Mouse (Mus musculus): ENCODE data around the gene Ddx24. TPM values are rescaled to one million over a fixed set of nuclear protein-coding genes. Genes with fewer than 3 reads are reported as not detected.

Gene Ddx24
- polyA plus RNA-seq, 1 experiment from 2014 or later: 107 TPM

- DNase-seq (ENCODE audit: low spot score, missing footprints): no peak
- Histone ChIP-seq H3K4me1 (ENCODE audit: control insufficient read depth, insufficient read depth, low read length) (no peaks in the 10 kb centered on the region), H3K36me3 (ENCODE audit: control insufficient read depth, insufficient read depth, low read length) (no peaks in the 10 kb centered on the region), H3K27me3 (ENCODE audit: control insufficient read depth, insufficient read depth, low read length) (no peaks in the 10 kb centered on the region), H3K9me3 (ENCODE audit: control insufficient read depth, low read length) (no peaks in the 10 kb centered on the region), H3K4me2 (no peak overlapping the region), H3K9ac (ENCODE audit: low read length) (no peak overlapping the region), H3K27ac (ENCODE audit: low read depth, low read length) (no peak overlapping the region), H3K4me3 (ENCODE audit: low read depth, low read length) (no peak overlapping the region)
- no peak for ATAC-seq (ENCODE audit: low FRiP score)
These were observed 9.2 kb upstream of the Ddx24 start for GRCm38 (mm10) chr12:103434861-103435260.

GRCm38 (mm10) chr12:103433986-103434731, 8.5 kb upstream of the Ddx24 start, which contains the start of gene Ifi27:
TSS of gene Ifi27 (plus strand) at chr12:103434211.
- Histone ChIP-seq H3K9me3 (ENCODE audit: control insufficient read depth, low read length) (no peaks in the 10 kb centered on the region), H3K4me1 (ENCODE audit: control insufficient read depth, insufficient read depth, low read length) (no peaks in the 10 kb centered on the region), H3K4me3 (ENCODE audit: low read depth, low read length) (no peak within 1 kb of the TSS), H3K36me3 (ENCODE audit: control insufficient read depth, insufficient read depth, low read length) (no peaks in the 10 kb centered on the region), H3K4me2 (no peak within 1 kb of the TSS), H3K27ac (ENCODE audit: low read depth, low read length) (no peak within 1 kb of the TSS), H3K9ac (ENCODE audit: low read length) (no peak within 1 kb of the TSS), H3K27me3 (ENCODE audit: control insufficient read depth, insufficient read depth, low read length) (no peaks in the 10 kb centered on the region)
- ATAC-seq (ENCODE audit: low FRiP score): no peak
- DNase-seq (ENCODE audit: low spot score, missing footprints): no peak
- 79% methylated on average over 8 of the region's 8 CpGs for WGBS

DNA sequence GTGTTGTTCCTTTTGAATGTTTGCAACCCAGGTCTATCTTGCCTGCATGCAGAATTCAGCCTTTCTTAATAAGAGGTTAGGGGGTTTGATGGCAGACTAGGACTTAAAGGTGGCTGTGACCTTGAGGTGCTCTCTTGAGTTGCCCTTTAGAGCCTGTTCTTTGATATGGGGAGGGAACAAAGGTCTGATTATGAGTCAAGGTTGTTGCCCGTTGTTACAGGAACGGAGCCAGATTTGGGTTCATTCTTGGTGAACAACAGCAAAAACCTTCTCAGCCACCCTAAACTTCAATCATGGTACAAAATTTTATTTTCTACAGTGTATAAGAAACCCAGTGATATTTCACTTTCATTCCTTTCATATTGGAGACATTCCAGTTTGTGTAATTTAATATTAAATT, 7.8 kb upstream of the Ddx24 start:
- H3K36me3 ChIP-seq (ENCODE audit: control insufficient read depth, insufficient read depth, low read length): no peaks in the 10 kb centered on the region
- H3K9me3 ChIP-seq (ENCODE audit: control insufficient read depth, low read length): no peaks in the 10 kb centered on the region
- H3K4me3 ChIP-seq (ENCODE audit: low read depth, low read length): no peak overlapping the region
- DNase-seq (ENCODE audit: low spot score, missing footprints): no peak
- no peaks in the 10 kb centered on the region for H3K4me1 ChIP-seq (ENCODE audit: control insufficient read depth, insufficient read depth, low read length)
- no peak overlapping the region for H3K4me2 ChIP-seq
- no peaks in the 10 kb centered on the region for H3K27me3 ChIP-seq (ENCODE audit: control insufficient read depth, insufficient read depth, low read length)
- H3K27ac ChIP-seq (ENCODE audit: low read depth, low read length): no peak overlapping the region
- no peak for ATAC-seq (ENCODE audit: low FRiP score)
- H3K9ac ChIP-seq (ENCODE audit: low read length): no peak overlapping the region
- 86% methylated on average over 2 of the region's 2 CpGs for WGBS

DNA sequence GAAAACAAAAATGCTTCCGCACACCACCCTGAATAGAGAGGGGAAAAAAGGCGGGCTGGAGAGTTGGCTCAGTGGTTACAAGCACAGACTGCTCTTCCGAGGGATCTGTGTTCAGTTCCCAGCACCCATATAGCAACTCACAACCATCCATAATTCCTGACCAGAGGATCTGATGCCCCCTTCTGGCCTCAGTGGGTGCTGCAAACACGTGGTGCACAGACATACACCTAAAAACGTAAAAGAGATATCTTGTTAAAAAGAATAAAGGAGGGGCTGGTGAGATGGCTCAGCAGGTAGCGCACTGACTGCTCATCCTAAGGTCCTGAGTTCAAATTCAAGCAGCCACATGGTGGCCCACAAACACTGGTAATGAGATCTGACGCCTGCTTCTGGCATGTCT, 1.1 kb upstream of the Ddx24 start:
- Histone ChIP-seq H3K27me3 (ENCODE audit: control insufficient read depth, insufficient read depth, low read length) (no peaks in the 10 kb centered on the region), H3K4me1 (ENCODE audit: control insufficient read depth, insufficient read depth, low read length) (peaks cover 15% of the 10 kb centered on the region), H3K9ac (ENCODE audit: low read length) (no peak overlapping the region), H3K4me2 (no peak overlapping the region), H3K36me3 (ENCODE audit: control insufficient read depth, insufficient read depth, low read length) (peaks cover 9% of the 10 kb centered on the region; the same call in 1 of the 2 replicates), H3K27ac (ENCODE audit: low read depth, low read length) (no peak overlapping the region), H3K4me3 (ENCODE audit: low read depth, low read length) (no peak overlapping the region), H3K9me3 (ENCODE audit: control insufficient read depth, low read length) (no peaks in the 10 kb centered on the region)
- WGBS: 88% methylated on average over 7 of the region's 7 CpGs
- DNase-seq (ENCODE audit: low spot score, missing footprints) (no peak), ATAC-seq (ENCODE audit: low FRiP score) (no peak)

- no peak overlapping the region for H3K27ac ChIP-seq (ENCODE audit: low read depth, low read length)
- no peak for ATAC-seq (ENCODE audit: low FRiP score)
These were observed 458 bp downstream of the Ddx24 start for GRCm38 (mm10) chr12:103425016-103425728.

GRCm38 (mm10) chr12:103408144-103408543, 17.5 kb downstream of the Ddx24 start:
- Histone ChIP-seq H3K9ac (ENCODE audit: low read length) (no peak overlapping the region), H3K4me2 (no peak overlapping the region), H3K27ac (ENCODE audit: low read depth, low read length) (no peak overlapping the region), H3K9me3 (ENCODE audit: control insufficient read depth, low read length) (no peaks in the 10 kb centered on the region), H3K4me1 (ENCODE audit: control insufficient read depth, insufficient read depth, low read length) (no peaks in the 10 kb centered on the region), H3K36me3 (ENCODE audit: control insufficient read depth, insufficient read depth, low read length) (peaks cover 26% of the 10 kb centered on the region), H3K27me3 (ENCODE audit: control insufficient read depth, insufficient read depth, low read length) (no peaks in the 10 kb centered on the region), H3K4me3 (ENCODE audit: low read depth, low read length) (no peak overlapping the region)
- no peak for DNase-seq (ENCODE audit: low spot score, missing footprints)
- WGBS: 92% methylated on average over 10 of the region's 10 CpGs
- ATAC-seq (ENCODE audit: low FRiP score): no peak

More at GRCm38 (mm10) chr12:103425016-103425728, 458 bp downstream of the Ddx24 start:
- peak overlapping the region; percentile 96 for H3K4me3 ChIP-seq (ENCODE audit: low read depth, low read length)
- peaks cover 20% of the 10 kb centered on the region for H3K4me1 ChIP-seq (ENCODE audit: control insufficient read depth, insufficient read depth, low read length)
- no peaks in the 10 kb centered on the region for H3K9me3 ChIP-seq (ENCODE audit: control insufficient read depth, low read length)
- H3K9ac ChIP-seq (ENCODE audit: low read length): peak overlapping the region; percentile 88
- no peak for DNase-seq (ENCODE audit: low spot score, missing footprints)
- peaks cover 9% of the 10 kb centered on the region; the same call in 1 of the 2 replicates for H3K36me3 ChIP-seq (ENCODE audit: control insufficient read depth, insufficient read depth, low read length)
- WGBS: 11% methylated on average over 33 of the region's 33 CpGs
- H3K27me3 ChIP-seq (ENCODE audit: control insufficient read depth, insufficient read depth, low read length): no peaks in the 10 kb centered on the region
- peak overlapping the region; percentile 80 for H3K4me2 ChIP-seq

GRCm38 (mm10) chr12:103407720-103408119, 17.9 kb downstream of the Ddx24 start, which contains the start of gene 9330161L09Rik:
TSS of gene 9330161L09Rik (minus strand) at chr12:103407820.
- H3K4me2 ChIP-seq: no peak within 1 kb of the TSS
- WGBS: 90% methylated on average over 4 of the region's 4 CpGs
- H3K27ac ChIP-seq (ENCODE audit: low read depth, low read length): no peak within 1 kb of the TSS
- DNase-seq (ENCODE audit: low spot score, missing footprints) (no peak), ATAC-seq (ENCODE audit: low FRiP score) (no peak)
- H3K27me3 ChIP-seq (ENCODE audit: control insufficient read depth, insufficient read depth, low read length): no peaks in the 10 kb centered on the region
- no peaks in the 10 kb centered on the region for H3K9me3 ChIP-seq (ENCODE audit: control insufficient read depth, low read length)
- H3K4me1 ChIP-seq (ENCODE audit: control insufficient read depth, insufficient read depth, low read length): no peaks in the 10 kb centered on the region
- H3K36me3 ChIP-seq (ENCODE audit: control insufficient read depth, insufficient read depth, low read length): peaks cover 25% of the 10 kb centered on the region
- no peak within 1 kb of the TSS for H3K9ac ChIP-seq (ENCODE audit: low read length)
- no peak within 1 kb of the TSS for H3K4me3 ChIP-seq (ENCODE audit: low read depth, low read length)

- H3K9me3 ChIP-seq (ENCODE audit: control insufficient read depth, low read length): no peaks in the 10 kb centered on the region
- H3K36me3 ChIP-seq (ENCODE audit: control insufficient read depth, insufficient read depth, low read length): peaks cover 17% of the 10 kb centered on the region
- DNase-seq (ENCODE audit: low spot score, missing footprints) (no peak), ATAC-seq (ENCODE audit: low FRiP score) (no peak)
- no peak overlapping the region for H3K4me2 ChIP-seq
- no peaks in the 10 kb centered on the region for H3K4me1 ChIP-seq (ENCODE audit: control insufficient read depth, insufficient read depth, low read length)
- no peaks in the 10 kb centered on the region for H3K27me3 ChIP-seq (ENCODE audit: control insufficient read depth, insufficient read depth, low read length)
- H3K4me3 ChIP-seq (ENCODE audit: low read depth, low read length): no peak overlapping the region
- H3K27ac ChIP-seq (ENCODE audit: low read depth, low read length): no peak overlapping the region
- no peak overlapping the region for H3K9ac ChIP-seq (ENCODE audit: low read length)
- WGBS: 90% methylated on average over 18 of the region's 18 CpGs
These were observed 21.5 kb downstream of the Ddx24 start for GRCm38 (mm10) chr12:103404131-103404530.

DNA sequence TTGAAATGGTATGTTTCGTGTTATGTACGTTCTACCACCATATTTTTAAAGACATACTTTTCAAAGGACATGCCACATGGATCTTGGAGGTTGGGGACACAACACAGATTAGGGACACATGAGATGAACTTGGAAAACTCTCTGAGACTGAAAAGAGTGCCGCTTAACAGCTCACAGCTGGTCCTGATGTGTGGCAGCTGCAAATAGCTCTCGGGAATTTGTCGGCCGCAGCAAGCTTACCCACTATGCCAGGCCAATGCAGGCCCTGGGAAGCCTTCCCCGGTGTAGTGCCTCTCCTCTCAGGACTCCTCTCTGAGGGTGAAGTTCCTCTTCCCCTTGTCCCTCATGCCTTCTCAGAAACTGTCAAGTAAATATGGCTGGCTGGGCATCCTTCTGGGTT, 28.9 kb downstream of the Ddx24 start:
- Histone ChIP-seq H3K4me2 (no peak overlapping the region), H3K27me3 (ENCODE audit: control insufficient read depth, insufficient read depth, low read length) (no peaks in the 10 kb centered on the region), H3K36me3 (ENCODE audit: control insufficient read depth, insufficient read depth, low read length) (no peaks in the 10 kb centered on the region), H3K9me3 (ENCODE audit: control insufficient read depth, low read length) (no peaks in the 10 kb centered on the region), H3K9ac (ENCODE audit: low read length) (no peak overlapping the region), H3K4me3 (ENCODE audit: low read depth, low read length) (no peak overlapping the region), H3K27ac (ENCODE audit: low read depth, low read length) (no peak overlapping the region), H3K4me1 (ENCODE audit: control insufficient read depth, insufficient read depth, low read length) (no peaks in the 10 kb centered on the region)
- ATAC-seq (ENCODE audit: low FRiP score): no peak
- WGBS: 85% methylated on average over 7 of the region's 7 CpGs
- no peak for DNase-seq (ENCODE audit: low spot score, missing footprints)
